In genomic region chr1:153894979-153895378, GRCm38 (mm10) we compare ENCODE assay signal across 8 mouse cellular contexts. TPM values are rescaled to one million over a fixed set of nuclear protein-coding genes. Genes with fewer than 3 reads are reported as not detected.
DNase-seq lines count a peak whose midpoint lies in the region; ATAC-seq and TF ChIP-seq lines count a peak whose summit lies in the region.

No protein-coding gene starts in this region.

- H3K9me3 ChIP-seq in CH12.LX (replicated peaks; ENCODE audit: low read length), result no peaks in the 10 kb centered on the region
- no peaks in the 10 kb centered on the region for H3K9me3 ChIP-seq in forebrain, embryonic 15.5 days
- no peaks in the 10 kb centered on the region for H3K9me3 ChIP-seq in limb, embryonic 14.5 days (ENCODE audit: control insufficient read depth, low read length)

- in situ Hi-C loops in CH12.LX (cut with MboI; ENCODE audit: low pct_ligation_motif_present, low pct_unique_long_range_greater_than_20kb, low sequenced_read_pairs), result loop anchor here (5.0 to 10.0 kb wide), 3 partner anchors 140 to 282 kb away; no protein-coding TSS in a partner anchor

- peak; percentile 11; the same call in 1 of the 2 replicates for ATAC-seq in forebrain, embryonic 15.5 days (replicated peaks)
- no peak for ATAC-seq in limb, embryonic 14.5 days (ENCODE audit: low FRiP score, low read depth)

- no peaks in the 10 kb centered on the region for H3K36me3 ChIP-seq in CH12.LX (replicated peaks in 1 of 2; ENCODE audit: control insufficient read depth in 1 of 2, insufficient read depth in 1 of 2, low read length in 1 of 2)
- H3K36me3 ChIP-seq in forebrain, embryonic 15.5 days, result no peaks in the 10 kb centered on the region
- no peaks in the 10 kb centered on the region for H3K36me3 ChIP-seq in limb, embryonic 14.5 days (ENCODE audit: control insufficient read depth, insufficient read depth, low read length)

- no peak for TF ChIP-seq EP300 in CH12.LX (IDR thresholded peaks at IDR 0.05; ENCODE audit: low read length)

- peaks cover 3 to 25% of the 10 kb centered on the region in 2 experiments; a peak in 3 of 4 replicates for H3K4me1 ChIP-seq in CH12.LX (ENCODE audit: control insufficient read depth in 1 of 2, insufficient read depth in 2 of 2)
- H3K4me1 ChIP-seq in forebrain, embryonic 15.5 days, result peaks cover 23% of the 10 kb centered on the region
- H3K4me1 ChIP-seq in limb, embryonic 14.5 days (ENCODE audit: control insufficient read depth, insufficient read depth, low read length), result 0 out of 2 replicates have a peak, but pooled peaks cover 2% of the 10 kb centered on the region

- H3K9ac ChIP-seq in CH12.LX (ENCODE audit: insufficient read depth, low read depth), result no peak overlapping the region
- no peak overlapping the region for H3K9ac ChIP-seq in forebrain, embryonic 15.5 days (replicated peaks)
- no peak overlapping the region for H3K9ac ChIP-seq in limb, embryonic 14.5 days (ENCODE audit: low read depth, low read length, severe bottlenecking)

- no peak for TF ChIP-seq POLR2A in CH12.LX (IDR thresholded peaks at IDR 0.05; ENCODE audit: low read depth, low read length)
- no peak for TF ChIP-seq POLR2A in limb, embryonic 14.5 days (IDR thresholded peaks at IDR 0.05; ENCODE audit: borderline replicate concordance, extremely low read depth, insufficient read depth, insufficient read length)

- DNase-seq in 3T3-L1 (ENCODE audit: low read depth, low spot score) (peak; percentile 86), CH12.LX (ENCODE audit: extremely low read depth) (peak; percentile 74)
- peak; percentile 63 for DNase-seq in c-Kit-negative CD71-positive TER-119-positive erythroid progenitor cells, embryonic 14.5 days (ENCODE audit: low read depth, low spot score)
- DNase-seq in induced T-regulatory cell, adult 2 months (ENCODE audit: low read depth), result peak; percentile 87
- DNase-seq in limb, embryonic 14.5 days (ENCODE audit: low spot score), result peak; percentile 87
- peak; percentile 64 for DNase-seq in retina, postnatal 7 days (ENCODE audit: low read depth, low spot score)
- peak; percentile 77 for DNase-seq in thymus, postnatal 4 days

- dilution Hi-C loops in CH12.LX (cut with MboI; ENCODE audit: extremely low pct_ligation_motif_present, extremely low pct_unique_long_range_greater_than_20kb, low sequenced_read_pairs), result no loop called here

- H3K79me2 ChIP-seq in CH12.LX (replicated peaks; ENCODE audit: control insufficient read depth, extremely low read depth, insufficient read depth, poor library complexity, severe bottlenecking), result no peaks in the 10 kb centered on the region

- peak; percentile 84 to 95 for TF ChIP-seq CTCF in CH12.LX (conservative IDR thresholded peaks at IDR 0.05 in 1 of 2, IDR thresholded peaks at IDR 0.05 in 1 of 2; ENCODE audit: low read depth in 2 of 2, low read length in 2 of 2)

- WGBS in forebrain, embryonic 15.5 days, result 36% methylated on average over 5 of the region's 5 CpGs
- WGBS in limb, embryonic 14.5 days, result 35% methylated on average over 5 of the region's 5 CpGs

- H3K4me2 ChIP-seq in CH12.LX (ENCODE audit: insufficient read depth, low read depth, poor library complexity, severe bottlenecking), result no peak overlapping the region
- no peak overlapping the region for H3K4me2 ChIP-seq in forebrain, embryonic 15.5 days (replicated peaks)
- no peak overlapping the region for H3K4me2 ChIP-seq in limb, embryonic 14.5 days (replicated peaks; ENCODE audit: low read depth, low read length, severe bottlenecking)

- TF ChIP-seq RAD21 in CH12.LX (IDR thresholded peaks at IDR 0.05; ENCODE audit: low read depth, low read length), result peak; percentile 98

- H3K27me3 ChIP-seq in CH12.LX (replicated peaks), result peaks cover 6% of the 10 kb centered on the region
- no peaks in the 10 kb centered on the region for H3K27me3 ChIP-seq in forebrain, embryonic 15.5 days
- no peaks in the 10 kb centered on the region for H3K27me3 ChIP-seq in limb, embryonic 14.5 days (ENCODE audit: control insufficient read depth, insufficient read depth, low read length)

- H3K27ac ChIP-seq in CH12.LX (ENCODE audit: insufficient read depth, low read depth), result no peak overlapping the region
- H3K27ac ChIP-seq in forebrain, embryonic 15.5 days (replicated peaks), result no peak overlapping the region
- no peak overlapping the region for H3K27ac ChIP-seq in limb, embryonic 14.5 days (replicated peaks; ENCODE audit: low read depth, low read length)

- H3K4me3 ChIP-seq in CH12.LX (replicated peaks in 1 of 3; ENCODE audit: low read depth in 2 of 3, low read length in 2 of 3, poor library complexity in 1 of 3), result no peak overlapping the region
- no peak overlapping the region for H3K4me3 ChIP-seq in forebrain, embryonic 15.5 days
- no peak overlapping the region for H3K4me3 ChIP-seq in limb, embryonic 14.5 days (replicated peaks; ENCODE audit: low read length)

TF ChIP-seq in CH12.LX, 34 proteins besides CTCF, POLR2A, EP300 and RAD21:
- 0 out of 2 replicates have a peak, but pooled peaks have one; percentile 29 for TF ChIP-seq MXI1 (IDR thresholded peaks at IDR 0.05; ENCODE audit: low read depth, low read length)
- no peak for TF ChIP-seq KAT2A (IDR thresholded peaks at IDR 0.05; ENCODE audit: insufficient replicate concordance, low read length)
- peak; percentile 14; the same call in 1 of the 2 replicates for TF ChIP-seq NELFE (IDR thresholded peaks at IDR 0.05; ENCODE audit: low read depth, low read length)
- TF ChIP-seq UBTF (IDR thresholded peaks at IDR 0.05; ENCODE audit: low read depth, low read length), result no peak
- peak; percentile 82 for TF ChIP-seq ZC3H11A (IDR thresholded peaks at IDR 0.05; ENCODE audit: low read depth, low read length)
- TF ChIP-seq CHD1 (IDR thresholded peaks at IDR 0.05; ENCODE audit: low read depth, low read length), result no peak
- TF ChIP-seq ETS1 (conservative IDR thresholded peaks at IDR 0.05; ENCODE audit: low read depth, low read length), result no peak
- peak; percentile 92 for TF ChIP-seq SMC3 (IDR thresholded peaks at IDR 0.05; ENCODE audit: low read depth, low read length)
- TF ChIP-seq E2F4 (IDR thresholded peaks at IDR 0.05; ENCODE audit: insufficient replicate concordance, low read depth, low read length), result no peak
- TF ChIP-seq TCF12 (IDR thresholded peaks at IDR 0.05; ENCODE audit: low read depth, low read length), result no peak
- TF ChIP-seq MAZ (IDR thresholded peaks at IDR 0.05; ENCODE audit: low read depth, low read length), result no peak
- TF ChIP-seq POLR2AphosphoS2 (IDR thresholded peaks at IDR 0.05; ENCODE audit: low read depth, low read length), result no peak
- TF ChIP-seq SIN3A (IDR thresholded peaks at IDR 0.05; ENCODE audit: low read length), result 0 out of 2 replicates have a peak, but pooled peaks have one; percentile 5
- TF ChIP-seq HCFC1 (IDR thresholded peaks at IDR 0.05; ENCODE audit: low read depth, low read length), result no peak

RNA-seq across cellular contexts. Expression of gene Teddm1a, which starts 3.4 kb away (rescaled TPM):
- not detected in 2 replicates for total RNA-seq in CH12.LX (2012; rRNA removed)
- not detected in 2 replicates for total RNA-seq in CH12.LX (2014; rRNA removed)
- polyA plus RNA-seq in CH12.LX (2012; ENCODE audit: insufficient read length, low read depth), result not detected in 2 replicates
- polyA plus RNA-seq in forebrain, embryonic 15.5 days (2015; fragmentation: Nextera tagmentation; extraction: Ambion mirVana), result 0.15 TPM in 1 of 2 replicates, not detected in the other
- not detected in 2 replicates for polyA plus RNA-seq in limb, embryonic 14.5 days (2012; rRNA removed)
- polyA plus RNA-seq in limb, embryonic 14.5 days (2014; fragmentation: Nextera tagmentation; extraction: Ambion mirVana), result not detected in 2 replicates

RNA-seq across cellular contexts. Expression of gene Glul, which starts 4.8 kb away (rescaled TPM):
- total RNA-seq in CH12.LX (2012; rRNA removed) (22.6 and 23.0 TPM in 2 replicates), CH12.LX (2014; rRNA removed) (49.1 and 51.1 TPM in 2 replicates)
- 45.2 and 58.7 TPM in 2 replicates for polyA plus RNA-seq in CH12.LX (2012; ENCODE audit: insufficient read length, low read depth)
- polyA plus RNA-seq in forebrain, embryonic 15.5 days (2015; fragmentation: Nextera tagmentation; extraction: Ambion mirVana), result 121 and 133 TPM in 2 replicates
- polyA plus RNA-seq in limb, embryonic 14.5 days (2012; rRNA removed), result 88.6 and 93.4 TPM in 2 replicates
- polyA plus RNA-seq in limb, embryonic 14.5 days (2014; fragmentation: Nextera tagmentation; extraction: Ambion mirVana), result 92.9 and 94.2 TPM in 2 replicates

RNA-seq across cellular contexts. Expression of gene Teddm2, which starts 5.0 kb away (rescaled TPM):
- total RNA-seq in CH12.LX (2012; rRNA removed), result 0.04 TPM in 1 of 2 replicates, not detected in the other
- not detected in 2 replicates for total RNA-seq in CH12.LX (2014; rRNA removed)
- not detected in 2 replicates for polyA plus RNA-seq in CH12.LX (2012; ENCODE audit: insufficient read length, low read depth)
- polyA plus RNA-seq in forebrain, embryonic 15.5 days (2015; fragmentation: Nextera tagmentation; extraction: Ambion mirVana), result 2.2 and 2.5 TPM in 2 replicates
- polyA plus RNA-seq in limb, embryonic 14.5 days (2012; rRNA removed), result 0.24 and 0.58 TPM in 2 replicates
- 0.54 and 0.62 TPM in 2 replicates for polyA plus RNA-seq in limb, embryonic 14.5 days (2014; fragmentation: Nextera tagmentation; extraction: Ambion mirVana)

RNA-seq across cellular contexts. Expression of gene Teddm1b, which starts 20.8 kb away (rescaled TPM):
- total RNA-seq in CH12.LX (2012; rRNA removed), result 0.04 TPM in 1 of 2 replicates, not detected in the other
- not detected in 2 replicates for total RNA-seq in CH12.LX (2014; rRNA removed)
- polyA plus RNA-seq in CH12.LX (2012; ENCODE audit: insufficient read length, low read depth), result 0.10 TPM in 1 of 2 replicates, not detected in the other
- 1.7 and 2.3 TPM in 2 replicates for polyA plus RNA-seq in forebrain, embryonic 15.5 days (2015; fragmentation: Nextera tagmentation; extraction: Ambion mirVana)
- polyA plus RNA-seq in limb, embryonic 14.5 days (2012; rRNA removed), result not detected in 2 replicates
- polyA plus RNA-seq in limb, embryonic 14.5 days (2014; fragmentation: Nextera tagmentation; extraction: Ambion mirVana), result 0.22 and 0.23 TPM in 2 replicates

RNA-seq across cellular contexts. Expression of gene Rgsl1, which starts 51.0 kb away (rescaled TPM):
- total RNA-seq in CH12.LX (2012; rRNA removed), result not detected in 2 replicates
- not detected in 2 replicates for total RNA-seq in CH12.LX (2014; rRNA removed)
- 0.10 and 0.20 TPM in 2 replicates for polyA plus RNA-seq in CH12.LX (2012; ENCODE audit: insufficient read length, low read depth)
- 0.18 and 0.36 TPM in 2 replicates for polyA plus RNA-seq in forebrain, embryonic 15.5 days (2015; fragmentation: Nextera tagmentation; extraction: Ambion mirVana)
- polyA plus RNA-seq in limb, embryonic 14.5 days (2012; rRNA removed), result 0.13 and 0.15 TPM in 2 replicates
- not detected in 2 replicates for polyA plus RNA-seq in limb, embryonic 14.5 days (2014; fragmentation: Nextera tagmentation; extraction: Ambion mirVana)
